Mouse (Mus musculus) liver, embryonic 15.5 days (tissue): Measurements from ENCODE around the gene Dab2ip. TPM values are rescaled to one million over a fixed set of nuclear protein-coding genes. Genes with fewer than 3 reads are reported as not detected.

Source experiments
- ATAC-seq: fragments of 200-750 bp; cut with Nextera tagmentation; 2 replicates; pipeline ENCODE4 v1.8.0; 2017; ENCODE audit warnings: moderate number of reproducible peaks, mild to moderate bottlenecking, moderate library complexity; ENCODE audit not compliant: insufficient read depth
- H3K27ac ChIP-seq: fragments of 300-500 bp; sonication (generic); replicated peaks from 2 replicates; pipeline ENCODE4 v1.5.1; 2015; ENCODE audit warnings: mild to moderate bottlenecking, inconsistent platforms
- H3K27me3 ChIP-seq: fragments of 300-500 bp; sonication (generic); 2 replicates; pipeline ENCODE4 v1.6.1; 2015; ENCODE audit warnings: mild to moderate bottlenecking, inconsistent platforms
- H3K36me3 ChIP-seq: fragments of 300-500 bp; sonication (generic); replicated peaks from 2 replicates; pipeline ENCODE4 v1.6.1; 2015; ENCODE audit warnings: moderate library complexity, mild to moderate bottlenecking, inconsistent platforms
- H3K4me1 ChIP-seq: fragments of 300-500 bp; sonication (generic); replicated peaks from 2 replicates; pipeline ENCODE4 v1.6.1; 2015; ENCODE audit warnings: inconsistent platforms
- H3K4me2 ChIP-seq: fragments of 300-500 bp; sonication (generic); 2 replicates; pipeline ENCODE4 v1.6.1; 2015; ENCODE audit warnings: moderate library complexity, mild to moderate bottlenecking, inconsistent platforms
- H3K4me3 ChIP-seq: fragments of 300-500 bp; sonication (generic); replicated peaks from 2 replicates; pipeline ENCODE4 v1.5.1; 2015; ENCODE audit warnings: mild to moderate bottlenecking, inconsistent platforms
- H3K9ac ChIP-seq: fragments of 300-500 bp; sonication (generic); 2 replicates; pipeline ENCODE4 v1.6.1; 2015; ENCODE audit warnings: moderate library complexity, mild to moderate bottlenecking, inconsistent platforms
- H3K9me3 ChIP-seq: fragments of 300-500 bp; sonication (generic); replicated peaks from 2 replicates; pipeline ENCODE4 v1.6.1; 2016; ENCODE audit warnings: inconsistent platforms
- WGBS: fragments of 180-500 bp; shearing (Covaris S2); methylation state at CpG from one replicate; pipeline ENCODE4 v1.1.7; 2015; ENCODE audit warnings: mixed read lengths; ENCODE audit not compliant: insufficient replicate concordance; 5-methylcytosine and 5-hydroxymethylcytosine counted together
- polyA plus RNA-seq: library from polyadenylated mRNA; unstranded; fragments of >200 nt; fragmentation: Nextera tagmentation; extraction: Ambion mirVana; gene quantifications from 2 replicates; pipeline ENCODE4 v1.2.1, GENCODE M21; 2015

The Dab2ip gene
- polyA plus RNA-seq, 1 experiment from 2014 or later: 7.7 TPM

- Histone ChIP-seq H3K4me1 (peaks cover 5% of the 10 kb centered on the region; the same call in 1 of the 2 replicates), H3K9ac (no peak overlapping the region), H3K9me3 (no peaks in the 10 kb centered on the region), H3K4me2 (no peak overlapping the region), H3K4me3 (no peak overlapping the region), H3K27me3 (no peaks in the 10 kb centered on the region), H3K36me3 (no peaks in the 10 kb centered on the region), H3K27ac (no peak overlapping the region)
- WGBS: 76% methylated on average over 2 of the region's 2 CpGs
- no peak for ATAC-seq
Measured at GRCm38 (mm10) chr2:35735001-35735400, 176.9 kb downstream of the Dab2ip start.

- no peaks in the 10 kb centered on the region for H3K9me3 ChIP-seq
- no peaks in the 10 kb centered on the region for H3K27me3 ChIP-seq
- H3K9ac ChIP-seq: no peak overlapping the region
- no peaks in the 10 kb centered on the region for H3K36me3 ChIP-seq
- no peak overlapping the region for H3K4me2 ChIP-seq
- ATAC-seq: no peak
- WGBS: 42% methylated on average over 2 of the region's 2 CpGs
- H3K27ac ChIP-seq: no peak overlapping the region
- 0 out of 2 replicates have a peak, but pooled peaks cover 2% of the 10 kb centered on the region for H3K4me1 ChIP-seq
- H3K4me3 ChIP-seq: no peak overlapping the region
Measured at GRCm38 (mm10) chr2:35736061-35736460, 178.0 kb downstream of the Dab2ip start.

GRCm38 (mm10) chr2:35737467-35738027 lies 179.5 kb downstream of the Dab2ip start:
- Histone ChIP-seq H3K4me1 (no peaks in the 10 kb centered on the region), H3K36me3 (no peaks in the 10 kb centered on the region), H3K4me2 (no peak overlapping the region), H3K4me3 (no peak overlapping the region), H3K9me3 (no peaks in the 10 kb centered on the region), H3K9ac (no peak overlapping the region), H3K27ac (no peak overlapping the region), H3K27me3 (no peaks in the 10 kb centered on the region)
- WGBS: 58% methylated on average over 7 of the region's 7 CpGs
- no peak for ATAC-seq

DNA sequence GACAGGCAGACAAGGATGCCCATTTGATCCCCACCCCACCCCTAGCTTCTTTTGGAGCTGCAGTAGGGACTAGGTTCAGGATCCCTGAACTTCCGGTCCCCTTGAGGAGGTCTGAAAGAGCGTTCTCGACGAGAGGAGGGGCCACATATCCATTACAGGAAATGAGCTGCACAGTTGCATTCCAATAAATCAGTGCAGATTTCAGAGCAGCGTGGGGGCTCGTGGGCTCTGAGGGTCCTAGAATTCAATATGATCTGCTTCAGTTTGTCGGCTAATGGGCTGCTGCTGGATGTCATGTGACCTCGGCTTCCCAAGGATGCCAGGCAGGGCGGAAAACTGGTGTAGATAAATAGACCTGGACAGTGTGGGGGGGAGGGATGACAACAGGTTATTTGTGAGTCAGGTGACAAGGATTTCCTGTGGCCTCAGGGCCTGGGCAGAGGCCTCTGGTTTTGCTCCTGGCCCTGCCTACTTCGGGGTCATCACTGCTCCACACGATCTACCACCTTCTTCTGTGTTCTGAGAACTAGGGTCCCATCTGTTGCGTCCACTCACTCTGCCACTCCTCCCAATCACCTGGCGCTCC lies 181.7 kb downstream of the Dab2ip start:
- WGBS: 48% methylated on average over 13 of the region's 13 CpGs
- no peak for ATAC-seq

DNA sequence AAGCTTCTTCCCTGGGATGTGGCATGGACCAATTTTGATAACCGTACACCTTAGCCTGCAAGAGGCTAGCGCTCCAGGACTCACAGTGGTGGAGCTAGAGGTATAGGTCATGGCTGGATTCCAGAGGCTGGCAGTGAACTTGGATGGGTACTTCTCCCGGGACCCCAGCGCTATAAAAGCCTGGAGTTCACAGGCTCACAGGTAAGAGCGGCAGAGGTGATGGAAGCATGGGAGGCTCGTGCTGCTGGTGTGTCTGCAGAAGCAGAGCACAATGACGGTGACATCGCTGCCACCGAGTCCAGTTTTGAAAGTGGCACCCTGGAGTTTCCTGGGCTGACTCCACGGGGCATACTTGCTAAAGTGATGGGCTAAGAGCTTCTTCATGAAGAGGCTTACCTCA lies 187.8 kb downstream of the Dab2ip start:
- Histone ChIP-seq H3K4me3 (no peak overlapping the region), H3K4me1 (no peaks in the 10 kb centered on the region), H3K4me2 (no peak overlapping the region), H3K9me3 (no peaks in the 10 kb centered on the region), H3K9ac (no peak overlapping the region), H3K27ac (no peak overlapping the region), H3K36me3 (no peaks in the 10 kb centered on the region), H3K27me3 (no peaks in the 10 kb centered on the region)
- WGBS: 80% methylated on average over 10 of the region's 10 CpGs
- ATAC-seq: no peak

More for the DNA sequence above, 181.7 kb downstream of the Dab2ip start:
- Histone ChIP-seq H3K4me3 (no peak overlapping the region), H3K36me3 (no peaks in the 10 kb centered on the region), H3K27ac (no peak overlapping the region), H3K4me2 (no peak overlapping the region), H3K9me3 (no peaks in the 10 kb centered on the region), H3K9ac (no peak overlapping the region), H3K27me3 (no peaks in the 10 kb centered on the region), H3K4me1 (no peaks in the 10 kb centered on the region)

- Histone ChIP-seq H3K9me3 (no peaks in the 10 kb centered on the region), H3K4me1 (no peaks in the 10 kb centered on the region), H3K4me2 (no peak overlapping the region), H3K36me3 (no peaks in the 10 kb centered on the region), H3K27me3 (no peaks in the 10 kb centered on the region), H3K27ac (no peak overlapping the region), H3K4me3 (no peak overlapping the region), H3K9ac (no peak overlapping the region)
- WGBS: 37% methylated on average over 6 of the region's 7 CpGs
- no peak for ATAC-seq
Measured at GRCm38 (mm10) chr2:35746638-35747037, 188.6 kb downstream of the Dab2ip start.

GRCm38 (mm10) chr2:35747371-35748035 lies 189.4 kb downstream of the Dab2ip start:
- H3K4me1 ChIP-seq: no peaks in the 10 kb centered on the region
- H3K4me2 ChIP-seq: no peak overlapping the region
- H3K9me3 ChIP-seq: no peaks in the 10 kb centered on the region
- H3K27me3 ChIP-seq: no peaks in the 10 kb centered on the region
- no peaks in the 10 kb centered on the region for H3K36me3 ChIP-seq
- ATAC-seq: no peak
- no peak overlapping the region for H3K9ac ChIP-seq
- no peak overlapping the region for H3K4me3 ChIP-seq
- WGBS: 60% methylated on average over 12 of the region's 12 CpGs
- H3K27ac ChIP-seq: no peak overlapping the region

- Histone ChIP-seq H3K36me3 (no peaks in the 10 kb centered on the region), H3K9ac (no peak overlapping the region), H3K4me3 (no peak overlapping the region), H3K27ac (no peak overlapping the region), H3K9me3 (no peaks in the 10 kb centered on the region), H3K4me2 (no peak overlapping the region), H3K4me1 (no peaks in the 10 kb centered on the region), H3K27me3 (no peaks in the 10 kb centered on the region)
- WGBS: 55% methylated on average over 7 of the region's 7 CpGs
- ATAC-seq: no peak
Measured at GRCm38 (mm10) chr2:35750533-35751141, 192.6 kb downstream of the Dab2ip start.

DNA sequence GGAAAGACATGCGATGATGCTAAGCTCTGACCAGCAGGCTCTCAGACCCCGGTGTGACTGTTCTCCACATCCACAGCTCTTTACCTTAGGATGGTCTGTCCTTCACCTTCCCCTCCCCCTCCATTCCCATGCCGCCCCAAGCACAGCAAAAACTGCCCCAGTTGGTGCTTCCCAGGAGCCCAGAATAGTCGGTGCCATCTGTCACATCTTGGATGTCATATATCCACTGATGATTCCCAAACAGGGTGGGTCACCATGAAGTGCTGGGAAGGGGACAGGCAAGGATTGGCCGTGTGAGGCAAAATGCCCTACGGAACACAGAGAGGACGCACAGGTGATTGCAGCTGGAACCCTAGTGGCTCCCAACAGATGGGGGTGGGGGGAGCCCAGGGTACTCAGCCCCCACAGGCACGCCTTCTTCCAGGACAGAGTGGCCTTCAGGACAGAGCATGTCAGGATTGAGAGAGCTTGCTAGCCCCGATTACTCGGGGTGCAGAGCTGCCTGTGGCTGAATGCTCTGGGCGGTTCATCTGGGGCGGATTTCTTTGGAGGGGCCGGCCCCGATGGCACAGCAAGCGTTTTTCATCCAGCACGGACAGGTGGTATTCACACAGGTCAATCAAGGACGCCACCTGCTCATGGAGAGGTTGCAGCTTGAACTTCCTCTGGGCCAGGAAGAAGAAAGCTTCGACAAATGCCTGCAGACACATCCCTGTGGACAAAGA lies 193.9 kb downstream of the Dab2ip start:
- ATAC-seq: no peak
- 71% methylated on average over 18 of the region's 18 CpGs for WGBS
- Histone ChIP-seq H3K4me3 (no peak overlapping the region), H3K4me1 (no peaks in the 10 kb centered on the region), H3K4me2 (no peak overlapping the region), H3K27ac (no peak overlapping the region), H3K36me3 (no peaks in the 10 kb centered on the region), H3K9ac (no peak overlapping the region), H3K27me3 (no peaks in the 10 kb centered on the region), H3K9me3 (no peaks in the 10 kb centered on the region)

GRCm38 (mm10) chr2:35756467-35756866 lies 198.4 kb downstream of the Dab2ip start:
- WGBS: 23% methylated on average over 7 of the region's 7 CpGs
- no peaks in the 10 kb centered on the region for H3K27me3 ChIP-seq

GRCm38 (mm10) chr2:35760352-35760751 lies 202.3 kb downstream of the Dab2ip start:
- no peaks in the 10 kb centered on the region for H3K36me3 ChIP-seq
- H3K27ac ChIP-seq: no peak overlapping the region
- no peaks in the 10 kb centered on the region for H3K4me1 ChIP-seq
- H3K4me2 ChIP-seq: no peak overlapping the region
- no peak overlapping the region for H3K4me3 ChIP-seq
- no peaks in the 10 kb centered on the region for H3K27me3 ChIP-seq
- WGBS: 50% methylated on average over 8 of the region's 8 CpGs
- no peaks in the 10 kb centered on the region for H3K9me3 ChIP-seq
- no peak for ATAC-seq
- no peak overlapping the region for H3K9ac ChIP-seq

More at GRCm38 (mm10) chr2:35756467-35756866, 198.4 kb downstream of the Dab2ip start:
- Histone ChIP-seq H3K4me3 (no peak overlapping the region), H3K4me1 (no peaks in the 10 kb centered on the region), H3K4me2 (no peak overlapping the region), H3K9me3 (no peaks in the 10 kb centered on the region), H3K36me3 (no peaks in the 10 kb centered on the region), H3K27ac (no peak overlapping the region), H3K9ac (no peak overlapping the region)
- no peak for ATAC-seq
